Mouse (Mus musculus): ENCODE measurements at regions not wholly inside any gene's neighbourhood (a gene's known extent, or its start where the extent isn't known, plus 50 kb on each side); places are given as distances from the start of the nearest gene placed in this dataset.
A peak's percentile ranks its signal among the peaks of the same experiment; 100 is the strongest.

DNA sequence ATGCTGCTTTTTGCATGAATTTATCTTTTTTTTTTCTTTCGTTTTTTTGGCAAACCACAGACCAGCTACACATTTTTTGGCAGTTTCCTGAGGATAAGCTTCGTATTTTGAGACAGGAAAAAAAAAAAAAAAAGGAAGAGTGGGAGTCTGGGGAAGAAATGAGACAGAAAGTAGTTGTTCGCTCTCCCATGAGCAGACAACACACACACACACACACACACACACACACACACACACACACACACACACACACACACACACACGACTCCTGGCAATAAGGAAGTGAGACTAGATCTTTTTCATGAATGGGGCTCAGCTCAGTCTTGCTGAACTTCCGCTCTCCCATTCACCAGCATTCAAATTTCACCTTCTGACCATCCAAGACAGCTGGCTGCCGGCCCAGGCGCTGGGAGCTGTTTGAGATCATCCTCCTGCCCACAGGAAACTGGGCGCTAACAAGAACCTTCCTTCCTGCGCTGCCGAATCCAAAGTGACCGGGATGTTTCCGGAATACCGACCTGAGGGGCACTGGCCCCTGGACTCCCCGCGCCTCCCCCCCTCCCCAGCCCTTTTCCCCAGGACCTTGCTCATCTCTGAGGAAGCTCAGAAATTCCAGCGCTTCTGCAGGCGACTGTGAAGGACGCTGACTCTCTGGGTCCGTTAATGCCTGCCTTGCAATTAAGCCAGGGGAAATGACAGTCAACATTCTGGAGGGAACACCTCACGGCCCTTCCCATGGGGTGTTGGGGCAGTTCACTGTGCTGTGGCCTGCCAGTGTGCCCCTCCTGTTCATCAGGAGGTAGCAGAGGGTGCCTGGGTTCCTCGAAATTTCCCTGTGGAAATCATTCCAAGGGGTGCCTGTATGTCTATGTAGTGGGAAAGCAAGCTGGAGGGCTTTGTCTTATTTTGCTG lies 114.2 kb upstream of the Ccnd2 start:
- H3K4me3 ChIP-seq (ENCODE audit: low read depth, low read length): peak overlapping the region; percentile 6; the same call in 1 of the 2 replicates
- H3K4me1 ChIP-seq (ENCODE audit: insufficient read depth, low read depth, low read length): peaks cover 4% of the 10 kb centered on the region
- DNase-seq (ENCODE audit: low spot score) (peak; percentile 94), ATAC-seq (peak; percentile 88)
- no peak overlapping the region for H3K27ac ChIP-seq (ENCODE audit: low read length)
- H3K9ac ChIP-seq (replicated peaks; ENCODE audit: low read depth): no peak overlapping the region
- no peaks in the 10 kb centered on the region for H3K27me3 ChIP-seq (replicated peaks; ENCODE audit: insufficient read depth, low read length)
- WGBS: 3% methylated on average over 20 of the region's 21 CpGs
- TF ChIP-seq CTCF (IDR thresholded peaks at IDR 0.05): no peak
- no peak for TF ChIP-seq EP300 (IDR thresholded peaks at IDR 0.05)
- peak overlapping the region; percentile 45 for H3K4me2 ChIP-seq (replicated peaks; ENCODE audit: low read depth, low read length)
- H3K36me3 ChIP-seq (ENCODE audit: insufficient read depth, low read length): no peaks in the 10 kb centered on the region
- no peaks in the 10 kb centered on the region for H3K9me3 ChIP-seq (ENCODE audit: low read length)

DNA sequence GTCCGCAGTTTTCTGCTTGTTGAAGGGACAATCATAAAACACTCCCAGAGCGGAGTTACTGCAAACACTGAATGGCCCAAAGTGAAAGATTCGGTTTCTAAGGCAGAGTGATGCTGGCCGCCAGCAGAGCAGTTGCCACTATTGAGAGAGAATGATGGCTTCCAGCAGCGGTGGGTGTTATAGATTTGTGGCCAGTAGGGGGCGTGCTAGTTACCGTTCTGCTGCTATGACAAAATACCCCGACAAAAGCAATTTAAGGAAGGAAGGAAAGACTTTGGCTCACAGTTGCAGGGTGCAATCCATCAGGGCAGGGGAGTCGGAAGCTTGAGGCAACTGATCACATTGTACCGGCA lies 114.8 kb upstream of the Ccnd2 start:
- ATAC-seq (no peak; the same call in 1 of the 2 replicates), DNase-seq (ENCODE audit: low spot score) (peak; percentile 30)
- TF ChIP-seq EP300 (IDR thresholded peaks at IDR 0.05): no peak
- peak; percentile 52 for TF ChIP-seq CTCF (IDR thresholded peaks at IDR 0.05)
- Histone ChIP-seq H3K27ac (ENCODE audit: low read length) (no peak overlapping the region), H3K9me3 (ENCODE audit: low read length) (no peaks in the 10 kb centered on the region), H3K36me3 (ENCODE audit: insufficient read depth, low read length) (no peaks in the 10 kb centered on the region), H3K27me3 (replicated peaks; ENCODE audit: insufficient read depth, low read length) (no peaks in the 10 kb centered on the region), H3K4me1 (ENCODE audit: insufficient read depth, low read depth, low read length) (peaks cover 4% of the 10 kb centered on the region), H3K4me3 (ENCODE audit: low read depth, low read length) (no peak overlapping the region), H3K9ac (replicated peaks; ENCODE audit: low read depth) (no peak overlapping the region), H3K4me2 (replicated peaks; ENCODE audit: low read depth, low read length) (peak overlapping the region; percentile 45; the same call in 1 of the 2 replicates)
- 25% methylated on average over 10 of the region's 10 CpGs for WGBS

DNA sequence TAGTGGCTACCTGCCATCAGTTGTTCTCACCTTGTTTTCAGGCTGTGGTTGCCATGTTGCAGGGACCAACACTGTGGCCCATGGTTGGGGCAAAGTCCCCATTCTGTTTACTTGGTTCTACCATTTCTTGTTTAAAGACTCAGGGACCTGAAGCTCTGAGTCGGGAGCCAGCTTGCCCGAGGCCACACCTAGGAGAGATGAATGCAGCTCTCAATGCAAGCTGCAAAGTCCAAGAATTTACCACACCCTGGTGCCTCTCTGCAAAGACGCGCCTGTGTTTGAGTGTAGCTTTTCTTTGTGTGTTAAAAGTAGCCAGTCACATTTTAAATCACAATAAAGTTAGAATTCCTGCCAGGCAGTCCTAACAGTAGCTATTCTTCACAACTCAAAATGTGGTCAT lies 117.0 kb upstream of the Ccnd2 start:
- 59% methylated on average over 4 of the region's 4 CpGs for WGBS
- Histone ChIP-seq H3K4me2 (replicated peaks; ENCODE audit: low read depth, low read length) (no peak overlapping the region), H3K9me3 (ENCODE audit: low read length) (no peaks in the 10 kb centered on the region), H3K27ac (ENCODE audit: low read length) (no peak overlapping the region), H3K9ac (replicated peaks; ENCODE audit: low read depth) (no peak overlapping the region), H3K4me1 (ENCODE audit: insufficient read depth, low read depth, low read length) (peaks cover 4% of the 10 kb centered on the region), H3K27me3 (replicated peaks; ENCODE audit: insufficient read depth, low read length) (no peaks in the 10 kb centered on the region), H3K4me3 (ENCODE audit: low read depth, low read length) (no peak overlapping the region), H3K36me3 (ENCODE audit: insufficient read depth, low read length) (no peaks in the 10 kb centered on the region)
- DNase-seq (ENCODE audit: low spot score) (no peak), ATAC-seq (no peak)
- TF ChIP-seq CTCF (IDR thresholded peaks at IDR 0.05) (no peak), EP300 (IDR thresholded peaks at IDR 0.05) (no peak)

DNA sequence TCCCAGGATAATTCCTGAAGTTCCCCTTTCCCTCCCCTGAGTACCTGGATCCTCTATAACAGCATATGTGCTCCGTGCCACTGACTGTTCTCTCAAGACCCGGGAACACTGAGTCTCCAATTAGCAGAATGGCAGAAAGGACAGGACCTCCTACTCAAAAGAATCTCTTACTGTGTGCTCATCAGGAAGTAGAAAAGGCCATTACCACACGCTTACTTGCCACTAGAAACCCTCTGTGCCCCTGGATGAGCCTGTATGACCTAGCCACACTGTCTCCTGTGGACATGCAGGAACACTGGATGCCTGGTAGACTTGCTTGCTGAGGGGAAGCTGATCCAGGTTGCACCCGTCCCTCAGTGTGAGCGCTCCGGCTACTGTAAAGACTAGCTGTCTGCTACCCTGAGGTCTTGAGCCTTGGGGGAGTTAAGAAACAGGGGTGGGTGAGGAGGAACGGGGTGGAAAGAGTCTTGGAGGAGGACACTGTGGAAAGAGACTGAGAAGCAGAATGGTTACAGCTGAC lies 117.6 kb upstream of the Ccnd2 start:
- H3K27me3 ChIP-seq (replicated peaks; ENCODE audit: insufficient read depth, low read length): no peaks in the 10 kb centered on the region
- no peak overlapping the region for H3K27ac ChIP-seq (ENCODE audit: low read length)
- no peak overlapping the region for H3K4me3 ChIP-seq (ENCODE audit: low read depth, low read length)
- DNase-seq (ENCODE audit: low spot score) (no peak), ATAC-seq (no peak)
- H3K36me3 ChIP-seq (ENCODE audit: insufficient read depth, low read length): no peaks in the 10 kb centered on the region
- 75% methylated on average over 7 of the region's 7 CpGs for WGBS
- no peaks in the 10 kb centered on the region for H3K9me3 ChIP-seq (ENCODE audit: low read length)
- H3K9ac ChIP-seq (replicated peaks; ENCODE audit: low read depth): no peak overlapping the region
- TF ChIP-seq EP300 (IDR thresholded peaks at IDR 0.05): no peak
- no peak for TF ChIP-seq CTCF (IDR thresholded peaks at IDR 0.05)
- no peak overlapping the region for H3K4me2 ChIP-seq (replicated peaks; ENCODE audit: low read depth, low read length)
- H3K4me1 ChIP-seq (ENCODE audit: insufficient read depth, low read depth, low read length): peaks cover 4% of the 10 kb centered on the region

DNA sequence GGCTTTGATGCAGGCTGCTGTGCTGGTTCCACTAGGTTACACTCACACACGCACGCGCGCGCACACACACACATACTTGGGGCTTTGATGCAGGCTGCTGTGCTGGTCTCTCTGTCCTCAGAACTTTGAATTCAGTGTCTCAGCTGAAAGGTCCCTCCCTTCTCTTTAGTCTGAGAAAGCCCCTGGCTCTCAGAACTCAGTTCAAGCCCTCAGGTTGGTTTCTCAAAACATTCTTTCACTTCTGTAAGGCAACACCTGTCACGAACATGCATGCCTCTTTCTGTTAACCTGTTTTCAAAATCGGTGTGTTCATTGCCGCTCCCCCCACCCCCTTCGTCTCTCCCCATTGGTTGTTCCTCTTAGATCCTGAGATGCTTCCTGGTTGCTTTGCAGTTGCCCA lies 118.8 kb upstream of the Ccnd2 start:
- peaks cover 4% of the 10 kb centered on the region for H3K4me1 ChIP-seq (ENCODE audit: insufficient read depth, low read depth, low read length)
- no peaks in the 10 kb centered on the region for H3K27me3 ChIP-seq (replicated peaks; ENCODE audit: insufficient read depth, low read length)
- H3K27ac ChIP-seq (ENCODE audit: low read length): no peak overlapping the region
- WGBS: 83% methylated on average over 9 of the region's 9 CpGs
- no peak overlapping the region for H3K4me2 ChIP-seq (replicated peaks; ENCODE audit: low read depth, low read length)
- TF ChIP-seq EP300 (IDR thresholded peaks at IDR 0.05) (no peak), CTCF (IDR thresholded peaks at IDR 0.05) (no peak)
- DNase-seq (ENCODE audit: low spot score): no peak
- no peak overlapping the region for H3K9ac ChIP-seq (replicated peaks; ENCODE audit: low read depth)
- no peaks in the 10 kb centered on the region for H3K9me3 ChIP-seq (ENCODE audit: low read length)
- no peak overlapping the region for H3K4me3 ChIP-seq (ENCODE audit: low read depth, low read length)
- no peak for ATAC-seq
- no peaks in the 10 kb centered on the region for H3K36me3 ChIP-seq (ENCODE audit: insufficient read depth, low read length)

DNA sequence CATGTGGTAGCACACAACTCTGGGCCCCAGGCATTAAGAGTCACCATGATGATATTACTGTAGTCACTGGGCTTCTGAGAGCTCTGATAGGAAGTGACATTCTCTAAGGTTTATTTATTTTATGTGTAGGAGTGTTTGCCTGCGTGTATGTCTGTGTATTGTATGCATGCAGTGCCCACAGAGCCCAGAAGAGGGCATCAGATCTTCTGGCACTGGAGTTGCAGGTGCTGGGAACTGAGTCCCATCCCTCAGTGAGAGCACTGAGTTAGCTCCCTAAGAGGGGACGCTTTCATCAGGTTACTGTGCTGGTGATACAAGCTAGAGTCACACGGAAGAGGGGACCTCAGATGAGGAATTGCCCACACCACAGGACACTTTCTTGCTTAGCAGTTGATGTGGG lies 119.4 kb upstream of the Ccnd2 start:
- peaks cover 2% of the 10 kb centered on the region for H3K4me1 ChIP-seq (ENCODE audit: insufficient read depth, low read depth, low read length)
- no peak overlapping the region for H3K9ac ChIP-seq (replicated peaks; ENCODE audit: low read depth)
- no peak overlapping the region for H3K27ac ChIP-seq (ENCODE audit: low read length)
- no peak for TF ChIP-seq CTCF (IDR thresholded peaks at IDR 0.05)
- TF ChIP-seq EP300 (IDR thresholded peaks at IDR 0.05): no peak
- no peaks in the 10 kb centered on the region for H3K9me3 ChIP-seq (ENCODE audit: low read length)
- no peaks in the 10 kb centered on the region for H3K27me3 ChIP-seq (replicated peaks; ENCODE audit: insufficient read depth, low read length)
- no peak overlapping the region for H3K4me2 ChIP-seq (replicated peaks; ENCODE audit: low read depth, low read length)
- H3K36me3 ChIP-seq (ENCODE audit: insufficient read depth, low read length): no peaks in the 10 kb centered on the region
- H3K4me3 ChIP-seq (ENCODE audit: low read depth, low read length): no peak overlapping the region
- ATAC-seq: no peak
- no peak for DNase-seq (ENCODE audit: low spot score)
- WGBS: 97% methylated on average over 3 of the region's 3 CpGs

Data from lung, postnatal 0 days (tissue).